Mouse (Mus musculus) brain, adult 2 months (tissue): Measurements from ENCODE around the gene Tmem131l.
A peak's percentile ranks its signal among the peaks of the same experiment; 100 is the strongest.

Experiments
- DNase-seq: peaks from one replicate; pipeline ENCODE4 v3.0.0; 2011; ENCODE audit warnings: low read depth, low spot score

The Tmem131l gene

DNA sequence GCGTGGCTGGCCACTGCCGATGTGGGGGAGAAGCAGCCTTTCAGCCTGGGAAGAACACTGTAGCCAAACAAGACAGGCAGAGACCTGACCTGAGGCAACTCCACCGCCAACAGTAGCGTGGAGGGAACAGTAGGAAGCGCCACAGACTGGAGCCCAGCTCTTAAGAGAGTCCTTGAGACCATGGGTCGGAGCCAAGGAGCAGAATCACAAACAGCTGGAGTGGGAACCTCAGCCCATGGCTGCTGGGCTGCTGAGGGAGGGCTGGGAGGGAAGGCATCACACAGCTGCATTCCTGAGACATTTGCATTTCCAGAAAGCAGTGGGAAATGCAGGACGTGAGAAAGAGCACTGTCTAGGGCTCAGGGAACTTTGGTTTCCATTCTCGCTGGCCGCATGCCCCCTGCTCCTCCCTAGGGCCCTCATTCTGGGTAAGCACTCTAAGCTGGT is 8.8 kb upstream of the Tmem131l start:
- no peak for DNase-seq

DNA sequence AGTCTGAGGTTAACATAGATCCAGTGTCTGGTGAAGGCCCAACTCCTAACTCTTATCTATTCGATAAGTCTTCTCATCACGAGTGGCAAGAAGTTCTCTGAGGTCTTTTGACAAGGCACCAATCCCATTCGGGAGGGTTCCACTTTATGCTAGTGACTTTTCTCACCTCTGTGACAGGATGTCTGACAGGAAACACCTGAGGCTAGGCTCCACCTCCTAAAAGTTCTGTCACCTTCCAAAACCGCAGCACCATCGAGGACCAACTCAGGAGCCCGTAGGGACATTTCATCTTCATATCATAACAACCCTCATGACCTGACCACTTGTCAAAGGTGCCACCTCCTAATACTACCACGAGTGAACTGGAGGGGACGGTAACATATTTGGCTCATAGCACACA is 6.2 kb upstream of the Tmem131l start:
- no peak for DNase-seq

DNA sequence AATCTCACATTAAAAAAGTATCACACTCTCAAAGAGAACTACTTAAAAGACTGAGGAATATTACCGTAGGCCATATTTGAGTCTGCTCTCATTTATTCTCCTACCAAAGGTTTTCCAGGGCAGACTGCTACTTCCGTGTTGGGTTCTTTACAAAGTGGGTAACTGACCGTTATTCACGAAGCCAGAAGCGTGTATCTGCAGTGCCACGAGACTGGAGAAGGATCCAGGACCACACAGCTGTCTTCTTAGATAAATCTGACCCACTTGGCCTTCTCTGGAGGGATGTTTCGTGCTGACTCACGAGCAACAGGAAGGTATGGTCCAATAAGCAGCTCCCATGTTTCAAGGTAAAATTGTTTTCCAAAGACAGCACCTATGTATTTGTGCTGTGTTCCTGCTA is 1.8 kb upstream of the Tmem131l start:
- no peak for DNase-seq

DNA sequence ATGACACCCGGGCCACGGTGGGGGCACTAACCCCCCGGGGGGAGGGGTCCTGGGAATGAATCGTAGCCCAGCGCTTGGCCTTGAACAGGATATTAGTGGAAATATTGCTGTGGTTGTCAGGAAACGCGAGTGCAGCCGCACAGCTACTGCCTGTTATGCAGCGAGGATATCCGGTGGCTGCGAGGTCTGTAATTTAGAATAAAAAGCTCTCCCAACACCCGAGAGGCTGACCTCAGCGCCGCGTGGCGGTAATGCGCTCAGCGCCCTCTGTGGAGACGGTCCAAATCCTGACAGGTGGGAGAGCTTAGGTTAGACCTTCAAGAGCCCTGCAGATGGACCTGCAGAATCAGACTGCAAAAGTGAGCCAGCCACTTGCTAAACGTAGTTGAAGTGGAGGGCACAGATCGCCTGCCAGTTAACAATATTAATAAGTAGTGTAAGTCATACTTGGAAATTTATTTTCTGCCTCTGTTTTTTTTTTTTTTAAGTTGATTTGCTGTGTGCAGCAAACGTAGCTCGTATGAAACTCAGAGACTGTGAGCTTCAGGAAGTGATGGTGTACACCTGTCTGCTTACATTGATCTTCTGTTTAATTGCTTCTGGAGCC is 604 bp upstream of the Tmem131l start:
- DNase-seq: peak; percentile 73

DNA sequence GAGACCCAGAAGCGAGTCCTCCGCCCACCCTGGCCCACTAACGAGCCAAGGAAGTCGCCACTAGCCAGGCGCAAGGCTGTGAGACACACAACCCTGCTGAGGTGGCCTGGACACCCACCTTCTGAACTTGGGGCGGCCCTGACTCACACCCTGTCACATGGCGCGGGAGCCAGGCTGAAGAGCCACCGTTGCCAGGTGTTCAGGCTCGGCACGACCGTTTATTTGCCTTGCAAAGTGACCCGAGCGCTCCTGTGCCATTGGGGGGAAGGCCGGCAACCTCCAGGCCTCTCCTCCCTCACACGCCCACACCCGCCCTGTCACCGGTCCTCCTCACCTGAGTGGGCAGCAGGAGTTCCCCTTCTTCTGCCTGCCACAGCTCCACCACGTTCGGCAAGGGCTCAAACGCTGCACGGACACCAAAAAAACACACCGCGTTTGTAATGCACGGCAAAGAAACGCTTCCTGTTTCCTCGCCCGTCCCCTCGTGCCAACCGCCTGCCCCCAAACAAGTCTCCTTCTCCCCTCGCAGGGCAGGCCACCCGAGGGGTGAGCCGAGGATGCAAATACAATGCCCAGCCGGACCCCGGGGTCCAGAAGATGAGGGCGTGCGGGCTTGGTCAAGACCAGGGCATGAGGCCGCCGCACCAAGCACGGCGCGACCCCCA is 862 bp downstream of the Tmem131l start:
- DNase-seq: peak; percentile 63

DNA sequence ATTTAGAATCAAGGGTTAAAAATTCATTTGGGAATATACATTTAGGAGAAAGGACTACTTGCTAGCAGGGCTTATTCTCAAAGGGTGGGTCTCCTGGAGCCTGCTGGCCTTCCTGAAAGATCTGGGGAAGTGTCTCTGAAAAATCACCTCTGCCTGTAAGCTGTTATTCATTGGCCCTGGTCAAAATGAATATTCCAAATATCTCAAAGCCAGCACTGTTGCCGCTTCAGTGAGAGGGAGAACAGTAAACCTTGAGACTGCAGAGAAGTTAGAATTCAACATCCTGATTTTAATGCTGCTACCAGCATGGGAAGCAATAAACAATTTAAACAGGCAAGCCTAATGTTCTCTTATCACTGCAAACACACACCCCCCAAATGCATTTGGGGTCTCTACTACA is 1.8 kb downstream of the Tmem131l start:
- DNase-seq: no peak

DNA sequence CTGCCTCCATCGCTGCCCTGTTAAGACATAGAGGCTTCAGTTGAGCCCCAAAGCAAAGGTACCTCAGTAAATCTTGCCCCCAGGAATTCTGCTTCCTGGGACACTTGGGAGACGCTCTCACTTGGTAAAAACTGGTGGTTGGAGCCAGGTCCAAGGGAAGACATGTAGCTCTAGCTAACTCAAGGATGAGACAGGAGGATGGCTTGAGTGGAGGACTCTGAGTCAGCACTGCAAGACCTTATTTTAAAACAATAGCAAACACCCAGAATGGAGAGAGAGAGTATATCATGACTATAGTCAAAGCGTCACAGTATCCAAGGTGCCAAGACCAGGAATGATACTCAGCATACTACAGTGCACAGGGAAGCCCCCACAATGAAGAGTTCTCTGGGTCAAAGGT is 2.4 kb downstream of the Tmem131l start:
- DNase-seq: no peak

DNA sequence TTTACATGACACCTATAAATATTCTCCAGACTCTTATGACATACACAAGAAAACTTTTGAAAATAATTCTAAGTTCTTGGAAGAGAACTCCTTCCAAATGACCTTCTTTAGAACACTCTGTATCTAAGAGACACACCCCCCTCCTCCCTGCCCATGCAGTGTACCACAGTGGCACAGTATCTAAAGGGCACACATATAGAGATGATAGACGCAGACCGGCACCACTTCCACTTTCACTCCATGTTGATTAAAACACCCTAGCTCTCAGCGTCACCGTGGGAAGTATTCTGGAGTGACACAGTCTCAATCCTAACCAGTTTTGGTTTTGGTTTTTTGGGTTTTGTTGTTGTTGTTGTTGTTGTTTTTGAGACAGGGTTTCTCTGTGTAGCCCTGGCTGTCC is 3.1 kb downstream of the Tmem131l start:
- DNase-seq: no peak

DNA sequence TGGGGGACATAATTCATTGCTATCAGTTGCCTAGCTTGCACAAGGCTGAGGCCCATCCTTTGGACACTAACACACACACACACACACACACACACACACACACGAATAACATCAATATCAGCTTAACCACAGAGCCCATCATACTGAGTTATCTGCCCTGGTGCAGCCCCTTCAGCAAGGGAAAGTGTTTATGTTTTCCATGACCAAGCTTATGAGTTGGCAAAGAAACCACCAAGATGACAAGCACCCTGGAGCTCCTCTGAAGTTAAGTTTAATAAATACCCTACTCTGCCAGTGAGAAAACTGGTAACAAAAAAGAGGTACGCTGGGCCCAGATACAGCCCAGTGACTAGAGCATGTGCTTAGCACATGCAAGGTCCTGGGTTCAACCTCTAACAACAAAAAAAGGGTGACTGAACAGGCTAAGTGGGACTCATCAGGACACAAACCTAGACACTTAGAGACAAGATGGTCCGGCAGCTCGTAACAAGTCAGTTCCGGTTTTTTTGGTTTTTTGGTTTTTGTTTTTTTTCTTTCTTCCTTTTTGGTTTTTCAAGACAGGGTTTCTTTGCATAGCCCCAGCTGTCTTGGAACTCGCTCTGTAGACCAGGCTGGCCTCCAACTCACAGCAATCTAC is 4.1 kb downstream of the Tmem131l start:
- no peak for DNase-seq

DNA sequence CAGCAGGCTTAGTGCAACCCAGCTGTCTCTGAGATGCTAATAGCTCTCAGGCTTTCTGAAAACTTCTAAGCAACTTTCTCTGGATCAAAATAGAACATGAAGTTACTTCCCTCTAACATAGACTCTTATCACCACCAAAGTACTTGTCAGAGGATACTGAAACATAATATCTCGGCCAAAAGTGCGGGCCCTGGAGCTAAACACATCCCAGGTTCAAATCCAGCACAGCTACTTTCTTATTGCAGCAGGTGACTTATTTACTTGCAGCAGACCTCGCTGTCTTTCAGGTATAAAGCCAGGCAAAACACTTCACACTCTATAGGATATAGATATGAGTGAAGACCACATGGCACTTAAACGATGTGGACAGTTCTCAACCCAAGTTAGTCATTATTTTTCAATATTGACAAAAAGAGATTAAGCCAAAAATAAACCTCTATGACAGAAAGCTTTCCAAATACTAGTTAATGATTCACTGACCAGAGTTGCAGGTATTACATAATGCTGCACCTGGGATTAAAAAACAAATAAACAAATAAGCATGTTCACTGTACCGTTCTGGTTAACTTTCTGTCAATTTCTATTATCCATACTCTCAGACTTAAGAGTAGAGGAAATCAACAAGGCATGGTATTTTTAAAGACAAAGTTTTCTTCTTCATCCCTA is 5.7 kb downstream of the Tmem131l start:
- DNase-seq: no peak

DNA sequence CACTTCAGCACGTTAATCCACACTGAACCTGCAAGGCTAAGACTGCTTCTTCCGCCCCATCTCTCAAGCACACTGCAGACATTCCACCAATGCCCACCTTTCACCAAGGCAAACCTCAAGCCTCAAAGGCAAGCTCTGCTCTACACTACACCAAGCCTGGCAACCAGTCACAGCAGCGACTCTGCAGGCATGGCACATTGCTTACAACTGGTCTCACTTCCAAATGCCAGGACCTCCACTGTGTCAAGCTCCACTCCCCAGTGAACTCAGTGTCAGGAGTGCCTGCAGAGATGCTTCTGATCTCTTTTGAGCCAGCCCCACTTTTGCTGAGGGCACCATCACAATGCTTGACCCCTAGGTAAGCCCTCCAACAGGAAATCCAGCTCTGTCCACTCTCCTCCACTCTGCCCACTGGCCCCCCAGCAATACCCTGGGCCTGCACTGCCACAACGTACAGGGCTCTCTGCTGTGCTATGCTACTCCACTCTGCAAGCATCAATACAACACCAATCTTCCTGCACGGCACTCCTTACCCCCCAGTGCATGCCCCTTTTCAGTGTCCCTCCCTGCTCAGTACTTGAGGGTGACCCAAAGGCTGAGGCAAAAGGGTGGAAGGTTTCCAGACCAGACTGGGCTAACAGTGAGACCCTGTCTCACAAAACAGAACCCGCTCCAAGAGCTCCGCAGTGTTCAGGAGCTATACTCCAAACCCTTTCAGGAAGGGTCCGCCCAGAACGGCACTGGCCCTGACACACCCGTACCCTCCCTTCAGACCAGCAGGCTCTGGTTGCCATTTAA is 6.8 kb downstream of the Tmem131l start:
- no peak for DNase-seq

DNA sequence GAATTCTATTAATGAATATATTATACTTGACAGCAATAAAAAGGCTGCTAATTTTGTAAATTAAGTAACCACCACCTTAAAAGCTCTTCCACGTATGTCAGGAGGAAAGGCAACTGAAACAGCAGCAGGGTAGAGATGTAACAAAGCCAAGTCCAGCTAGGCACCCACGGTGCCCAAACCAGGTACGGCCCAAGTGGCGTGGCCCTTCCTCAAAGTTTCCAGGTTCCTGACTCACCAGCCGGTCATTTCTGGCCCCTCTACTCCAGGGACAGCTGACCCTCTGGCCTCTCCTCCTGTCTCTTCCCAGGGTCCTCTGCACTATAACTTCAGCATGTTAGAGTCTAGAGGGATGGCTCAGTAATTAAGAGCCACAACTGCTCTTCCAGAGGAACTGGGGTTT is 7.6 kb downstream of the Tmem131l start:
- DNase-seq: no peak

DNA sequence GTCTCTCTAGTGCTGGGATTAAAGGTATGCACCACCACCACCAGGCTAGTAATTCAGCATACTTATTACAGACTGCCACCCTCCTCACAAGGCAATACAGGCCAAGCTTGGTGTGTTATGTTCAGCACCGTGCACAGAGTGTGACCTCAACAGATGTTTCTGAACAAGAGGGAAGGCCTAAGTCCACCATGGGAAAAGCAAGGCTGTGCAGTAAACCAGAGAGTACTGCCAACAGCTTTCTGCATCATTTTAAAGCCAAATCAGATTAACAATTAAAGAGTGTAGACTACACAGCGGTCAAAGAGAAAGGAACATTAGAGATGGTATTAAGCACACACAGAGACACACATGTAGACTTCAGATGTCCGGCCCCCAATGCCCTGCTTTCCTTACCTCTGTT is 8.8 kb downstream of the Tmem131l start:
- no peak for DNase-seq

DNA sequence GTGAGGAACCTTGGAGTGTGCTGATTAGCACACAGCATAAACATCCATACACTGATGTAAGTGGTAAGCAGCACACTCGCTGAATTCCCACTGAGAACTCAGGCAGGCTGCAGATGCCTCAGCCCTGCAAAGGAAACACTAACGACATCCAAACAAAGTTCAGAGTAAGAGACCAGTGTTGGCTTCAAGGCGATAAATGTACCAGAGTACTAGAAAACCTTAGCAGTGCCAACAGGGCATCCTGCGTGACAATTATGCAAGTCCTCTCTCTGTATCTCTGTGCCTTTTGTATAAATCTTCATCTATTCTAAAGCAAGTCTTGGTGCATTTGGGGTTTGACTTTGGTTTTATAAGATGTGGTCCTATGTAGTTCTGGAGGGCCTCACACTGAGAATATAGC is 11.0 kb downstream of the Tmem131l start:
- DNase-seq: no peak

DNA sequence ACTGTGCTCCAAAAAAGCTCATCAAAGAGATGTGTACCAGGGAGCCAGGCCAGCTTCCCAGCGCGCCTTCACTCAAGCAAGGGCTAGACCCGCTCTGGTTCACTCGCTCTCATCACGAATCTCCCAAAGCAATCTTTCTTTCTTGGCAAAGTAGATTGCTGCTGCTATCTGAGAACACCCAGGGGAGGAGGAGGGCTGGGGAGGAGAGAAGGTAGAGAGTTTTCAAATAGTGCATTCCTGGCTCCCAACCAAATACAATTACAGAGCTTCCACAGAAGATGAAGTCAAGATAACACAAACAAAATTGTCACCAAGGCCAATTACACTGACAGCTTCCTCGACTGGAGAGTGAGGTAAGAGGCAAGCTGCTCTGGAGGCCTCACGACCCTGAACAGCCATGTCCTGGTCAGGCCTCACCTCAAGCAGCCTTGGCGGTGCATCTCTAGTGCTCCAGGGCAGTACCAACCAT is 12.2 kb downstream of the Tmem131l start:
- peak; percentile 36 for DNase-seq

DNA sequence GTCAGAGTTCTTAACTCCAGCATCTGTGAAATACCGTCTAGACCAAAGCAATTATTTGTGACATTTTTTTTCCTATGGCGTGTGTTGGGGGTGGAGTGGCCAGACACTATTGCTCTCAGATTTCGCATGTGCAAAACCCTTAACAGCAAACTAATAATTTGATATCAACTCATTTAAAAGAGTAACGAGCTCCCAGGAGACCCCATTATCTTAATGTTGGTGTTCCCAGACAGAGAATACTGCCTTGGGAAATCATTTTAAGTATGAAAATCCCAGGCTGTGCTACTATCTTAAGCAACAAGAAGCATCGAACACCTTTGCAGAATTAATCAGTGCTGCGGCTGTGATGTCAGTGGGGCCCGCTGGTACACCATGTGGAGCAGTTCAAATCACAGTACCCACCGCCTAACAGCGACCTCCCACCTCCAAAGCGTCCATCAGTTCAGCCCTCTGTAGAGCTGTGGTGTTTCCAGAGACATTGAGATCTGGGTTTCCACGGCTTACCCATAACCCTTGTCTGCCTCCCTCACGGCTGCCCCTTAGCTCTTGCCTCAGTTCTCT is 15.4 kb downstream of the Tmem131l start:
- DNase-seq: no peak

DNA sequence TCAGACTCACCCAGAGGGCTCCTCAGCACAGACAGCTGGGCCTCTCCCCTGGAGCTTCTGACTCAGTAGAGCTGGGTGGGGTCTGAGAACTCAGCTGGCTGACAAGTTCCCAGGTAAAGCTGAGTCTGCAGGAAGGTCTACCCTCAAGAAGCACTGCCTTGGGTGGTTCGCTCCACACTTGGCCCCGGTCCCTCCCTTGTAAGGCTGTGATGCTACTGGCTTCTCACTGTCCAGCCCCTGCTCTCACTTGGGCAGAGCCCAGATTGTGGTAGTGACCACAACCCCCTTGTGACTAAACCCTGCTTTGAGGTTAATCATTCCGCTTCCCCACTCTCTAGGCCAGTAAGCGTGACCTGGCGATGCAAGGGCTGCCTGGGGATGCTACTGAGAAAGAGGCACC is 17.3 kb downstream of the Tmem131l start:
- DNase-seq: no peak

DNA sequence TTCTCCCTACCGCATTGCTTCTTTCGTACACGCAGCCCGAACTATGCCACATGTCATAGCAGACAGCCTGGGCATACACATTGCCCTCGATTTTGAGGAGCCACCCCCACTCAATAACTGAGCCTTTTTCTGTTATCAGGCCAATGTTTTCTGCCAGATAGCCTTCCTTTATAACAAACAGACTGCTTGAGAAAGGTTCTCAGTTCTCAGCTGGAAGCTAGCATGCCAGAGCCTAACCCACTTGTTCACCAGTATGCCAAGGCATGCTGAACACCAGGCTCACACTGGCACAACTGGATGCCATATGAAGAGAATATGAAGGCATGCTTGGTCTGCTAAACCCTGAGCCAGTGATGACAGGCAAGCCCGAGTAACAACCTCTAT is 17.8 kb downstream of the Tmem131l start:
- no peak for DNase-seq

DNA sequence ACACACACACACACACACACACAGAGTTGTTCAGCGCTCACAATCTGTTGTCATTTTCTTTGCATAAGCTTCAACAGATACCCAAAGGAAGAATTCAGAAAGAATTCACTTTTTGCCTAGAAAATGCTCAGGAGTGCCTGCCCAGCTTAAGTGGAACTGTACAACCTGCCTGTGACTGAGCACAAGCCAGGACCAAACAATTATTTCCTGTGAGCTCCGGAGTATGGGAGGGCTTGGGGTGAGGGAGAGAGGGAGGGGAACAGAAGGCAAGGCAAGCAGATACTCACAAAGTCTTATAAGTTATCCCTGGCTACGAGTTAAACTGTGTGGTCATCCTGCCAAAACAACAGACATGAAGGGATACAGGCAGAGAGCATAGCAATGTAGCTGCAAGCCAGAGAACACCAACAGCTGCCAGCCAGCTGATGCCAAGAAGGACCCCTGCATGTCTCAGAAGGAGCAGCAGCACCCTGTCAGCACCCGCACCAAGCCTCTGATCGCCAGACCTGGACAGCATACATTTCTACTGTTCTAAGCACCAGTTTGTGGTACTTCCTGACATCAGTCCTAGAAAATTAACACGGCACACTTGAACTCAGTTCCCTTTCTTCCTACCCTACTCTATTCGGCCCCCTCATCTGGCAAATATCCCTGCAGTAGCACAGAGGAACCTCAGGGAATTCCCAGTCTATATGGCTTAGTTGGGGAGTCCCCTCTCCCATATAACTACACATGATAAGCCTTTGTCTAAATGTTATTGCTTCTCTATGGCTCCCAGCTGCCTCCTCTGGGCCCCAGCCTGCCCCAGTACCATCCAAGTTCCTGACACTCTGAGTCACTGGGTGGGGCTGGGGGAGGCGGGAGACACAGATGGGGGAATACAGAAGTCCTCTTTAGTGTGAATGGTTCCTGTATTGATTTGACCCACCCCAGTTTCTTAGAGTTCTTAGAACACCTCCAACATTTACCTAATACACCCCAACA is 18.5 kb downstream of the Tmem131l start:
- no peak for DNase-seq

DNA sequence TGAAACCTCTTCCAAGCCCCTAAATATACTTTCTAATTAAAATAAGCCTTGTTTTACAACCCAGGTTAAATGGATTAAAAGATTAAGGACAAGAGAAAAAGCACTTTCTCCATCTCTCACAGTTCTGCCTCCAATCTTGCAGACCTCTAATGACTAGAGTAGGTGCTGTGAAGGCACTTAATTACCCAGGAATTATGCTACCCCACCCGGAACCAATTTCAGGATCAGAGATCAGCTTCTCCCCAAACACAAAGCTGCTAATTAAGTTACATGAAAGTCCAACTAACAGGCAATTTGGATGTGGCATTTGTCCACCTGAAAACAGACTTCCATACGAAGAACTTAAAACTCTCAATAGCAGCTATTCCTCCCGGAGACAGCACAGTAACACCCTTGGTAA is 19.4 kb downstream of the Tmem131l start:
- no peak for DNase-seq
